Mouse (Mus musculus): Measurements from ENCODE around the gene Galnt7. TPM values are rescaled to one million over a fixed set of nuclear protein-coding genes. Genes with fewer than 3 reads are reported as not detected.
A peak's percentile ranks its signal among the peaks of the same experiment; 100 is the strongest.

Galnt7 gene
- polyA plus RNA-seq, 1 experiment: 12.0 TPM

GRCm38 (mm10) chr8:57631780-57632179 is 21.1 kb downstream of the Galnt7 start:
- 94% methylated on average over 7 of the region's 7 CpGs for WGBS
- DNase-seq (ENCODE audit: low read depth, low spot score): no peak

GRCm38 (mm10) chr8:57630148-57630547 is 22.7 kb downstream of the Galnt7 start:
- WGBS: 86% methylated on average over 8 of the region's 8 CpGs

GRCm38 (mm10) chr8:57628787-57629664 is 23.8 kb downstream of the Galnt7 start:
- no peak for DNase-seq (ENCODE audit: low read depth, low spot score)
- WGBS: 77% methylated on average over 6 of the region's 6 CpGs

More at GRCm38 (mm10) chr8:57630148-57630547, 22.7 kb downstream of the Galnt7 start:
- no peak for DNase-seq (ENCODE audit: low read depth, low spot score)

GRCm38 (mm10) chr8:57627946-57628786 is 24.7 kb downstream of the Galnt7 start:
- no peak for DNase-seq (ENCODE audit: low read depth, low spot score)
- 65% methylated on average over 5 of the region's 5 CpGs for WGBS

- no peak for DNase-seq (ENCODE audit: low read depth, low spot score)
- 59% methylated on average over 4 of the region's 4 CpGs for WGBS
These were observed 28.9 kb downstream of the Galnt7 start for GRCm38 (mm10) chr8:57623955-57624354.

- no peak for DNase-seq (ENCODE audit: low read depth, low spot score)
- 96% methylated on average over 3 of the region's 3 CpGs for WGBS
These were observed 29.8 kb downstream of the Galnt7 start for GRCm38 (mm10) chr8:57623051-57623450.

GRCm38 (mm10) chr8:57616965-57617364 is 35.9 kb downstream of the Galnt7 start:
- WGBS: 60% methylated on average over 5 of the region's 5 CpGs
- DNase-seq (ENCODE audit: low read depth, low spot score): no peak

- DNase-seq (ENCODE audit: low read depth, low spot score): no peak
- 32% methylated on average over 15 of the region's 15 CpGs for WGBS
These were observed 37.7 kb downstream of the Galnt7 start for GRCm38 (mm10) chr8:57615016-57615657.

- no peak for DNase-seq (ENCODE audit: low read depth, low spot score)
- WGBS: 37% methylated on average over 7 of the region's 7 CpGs
These were observed 41.3 kb downstream of the Galnt7 start for GRCm38 (mm10) chr8:57611419-57611977.

- DNase-seq (ENCODE audit: low read depth, low spot score): no peak
- WGBS: 30% methylated on average over 11 of the region's 11 CpGs
These were observed 42.0 kb downstream of the Galnt7 start for GRCm38 (mm10) chr8:57610706-57611418.

GRCm38 (mm10) chr8:57602511-57602910 is 50.3 kb downstream of the Galnt7 start:
- 34% methylated on average over 5 of the region's 5 CpGs for WGBS
- no peak for DNase-seq (ENCODE audit: low read depth, low spot score)

- peak; percentile 97 for DNase-seq (ENCODE audit: low read depth, low spot score)
- 36% methylated on average over 12 of the region's 12 CpGs for whole genome bisulfite sequencing
These were observed 50.8 kb downstream of the Galnt7 start for GRCm38 (mm10) chr8:57601987-57602418.

- 23% methylated on average over 22 of the region's 22 CpGs for whole genome bisulfite sequencing
- no peak for DNase-seq (ENCODE audit: low read depth, low spot score)
These were observed 52.8 kb downstream of the Galnt7 start for GRCm38 (mm10) chr8:57599813-57600555.

GRCm38 (mm10) chr8:57595853-57596252 is 57.0 kb downstream of the Galnt7 start:
- 70% methylated on average over 3 of the region's 3 CpGs for WGBS
- no peak for DNase-seq (ENCODE audit: low read depth, low spot score)

- DNase-seq (ENCODE audit: low read depth, low spot score): no peak
- WGBS: 29% methylated on average over 6 of the region's 6 CpGs
These were observed 58.5 kb downstream of the Galnt7 start for GRCm38 (mm10) chr8:57594175-57594885.

- 71% methylated on average over 7 of the region's 7 CpGs for WGBS
- DNase-seq (ENCODE audit: low read depth, low spot score): no peak
These were observed 60.2 kb downstream of the Galnt7 start for GRCm38 (mm10) chr8:57592604-57593003.

- 97% methylated on average over 4 of the region's 4 CpGs for WGBS
- no peak for DNase-seq (ENCODE audit: low read depth, low spot score)
These were observed 61.2 kb downstream of the Galnt7 start for GRCm38 (mm10) chr8:57591681-57592080.

GRCm38 (mm10) chr8:57590015-57590414 is 62.8 kb downstream of the Galnt7 start:
- no peak for DNase-seq (ENCODE audit: low read depth, low spot score)
- 63% methylated on average over 8 of the region's 8 CpGs for WGBS

Data from large intestine, adult 2 months (tissue).